Mouse (Mus musculus) intestine, embryonic 15.5 days (tissue): ENCODE measurements at regions not wholly inside any gene's neighbourhood (a gene's known extent, or its start where the extent isn't known, plus 50 kb on each side); places are given as distances from the start of the nearest gene placed in this dataset.
A peak's percentile ranks its signal among the peaks of the same experiment; 100 is the strongest.

ENCODE experiments used
- ATAC-seq: fragments of 200-750 bp; cut with Nextera tagmentation; 2 replicates; pipeline ENCODE4 v1.8.0; 2017; ENCODE audit warnings: moderate TSS enrichment, moderate library complexity
- H3K27ac ChIP-seq: fragments of 300-500 bp; sonication (generic); 2 replicates; pipeline ENCODE4 v1.5.1; 2015; ENCODE audit warnings: mild to moderate bottlenecking, inconsistent platforms
- H3K27me3 ChIP-seq: fragments of 300-500 bp; sonication (generic); replicated peaks from 2 replicates; pipeline ENCODE4 v1.6.1; 2015; ENCODE audit warnings: inconsistent platforms
- H3K36me3 ChIP-seq: fragments of 300-500 bp; sonication (generic); 2 replicates; pipeline ENCODE4 v1.6.1; 2015; ENCODE audit warnings: inconsistent platforms
- H3K4me1 ChIP-seq: fragments of 300-500 bp; sonication (generic); replicated peaks from 2 replicates; pipeline ENCODE4 v1.6.1; 2015; ENCODE audit warnings: inconsistent platforms
- H3K4me2 ChIP-seq: fragments of 300-500 bp; sonication (generic); replicated peaks from 2 replicates; pipeline ENCODE4 v1.6.1; 2015; ENCODE audit warnings: mild to moderate bottlenecking, inconsistent platforms
- H3K4me3 ChIP-seq: fragments of 300-500 bp; sonication (generic); replicated peaks from 2 replicates; pipeline ENCODE4 v1.5.1; 2015; ENCODE audit warnings: inconsistent platforms
- H3K9ac ChIP-seq: fragments of 300-500 bp; sonication (generic); 2 replicates; pipeline ENCODE4 v1.6.1; 2015; ENCODE audit warnings: inconsistent platforms
- H3K9me3 ChIP-seq: fragments of 300-500 bp; sonication (generic); 2 replicates; pipeline ENCODE4 v1.6.1; 2016; ENCODE audit warnings: inconsistent platforms
- WGBS: fragments of 180-500 bp; shearing (Covaris S2); methylation state at CpG from one replicate; pipeline ENCODE4 v1.1.7; 2015; 5-methylcytosine and 5-hydroxymethylcytosine counted together

GRCm38 (mm10) chr7:70524251-70524650 lies 157.7 kb upstream of the Nr2f2 start:
- Histone ChIP-seq H3K4me2 (no peak overlapping the region), H3K27ac (no peak overlapping the region), H3K4me1 (no peaks in the 10 kb centered on the region), H3K36me3 (no peaks in the 10 kb centered on the region), H3K27me3 (no peaks in the 10 kb centered on the region; the same call in 1 of the 2 replicates), H3K4me3 (no peak overlapping the region), H3K9me3 (no peaks in the 10 kb centered on the region), H3K9ac (no peak overlapping the region)
- no peak for ATAC-seq
- 97% methylated on average over 4 of the region's 4 CpGs for WGBS

- Histone ChIP-seq H3K27ac (no peak overlapping the region), H3K4me2 (no peak overlapping the region), H3K27me3 (peaks cover 2% of the 10 kb centered on the region; the same call in 1 of the 2 replicates), H3K9me3 (no peaks in the 10 kb centered on the region), H3K4me3 (no peak overlapping the region), H3K36me3 (no peaks in the 10 kb centered on the region), H3K4me1 (peaks cover 13% of the 10 kb centered on the region; the same call in 1 of the 2 replicates), H3K9ac (no peak overlapping the region)
- no peak for ATAC-seq
- 46% methylated on average over 3 of the region's 3 CpGs for WGBS
Observed at GRCm38 (mm10) chr7:70516741-70517140, 150.2 kb upstream of the Nr2f2 start.

GRCm38 (mm10) chr7:70515341-70515851 lies 148.9 kb upstream of the Nr2f2 start:
- peak; percentile 69 for ATAC-seq
- 10% methylated on average over 8 of the region's 8 CpGs for WGBS

GRCm38 (mm10) chr7:70514666-70515065 lies 148.1 kb upstream of the Nr2f2 start:
- no peak overlapping the region for H3K9ac ChIP-seq
- WGBS, result 17% methylated on average over 6 of the region's 6 CpGs
- H3K4me3 ChIP-seq, result no peak overlapping the region
- no peaks in the 10 kb centered on the region for H3K9me3 ChIP-seq
- no peaks in the 10 kb centered on the region for H3K36me3 ChIP-seq
- H3K27ac ChIP-seq, result no peak overlapping the region
- peak; percentile 91 for ATAC-seq
- 0 out of 2 replicates have a peak, but pooled peaks cover 2% of the 10 kb centered on the region for H3K27me3 ChIP-seq
- H3K4me2 ChIP-seq, result peak overlapping the region; percentile 44
- H3K4me1 ChIP-seq, result peaks cover 13% of the 10 kb centered on the region; the same call in 1 of the 2 replicates

More at GRCm38 (mm10) chr7:70515341-70515851, 148.9 kb upstream of the Nr2f2 start:
- H3K27me3 ChIP-seq, result peaks cover 2% of the 10 kb centered on the region; the same call in 1 of the 2 replicates
- no peak overlapping the region for H3K9ac ChIP-seq
- H3K27ac ChIP-seq, result no peak overlapping the region
- no peaks in the 10 kb centered on the region for H3K9me3 ChIP-seq
- H3K36me3 ChIP-seq, result no peaks in the 10 kb centered on the region
- H3K4me1 ChIP-seq, result peaks cover 13% of the 10 kb centered on the region; the same call in 1 of the 2 replicates
- peak overlapping the region; percentile 44 for H3K4me2 ChIP-seq
- no peak overlapping the region for H3K4me3 ChIP-seq

DNA sequence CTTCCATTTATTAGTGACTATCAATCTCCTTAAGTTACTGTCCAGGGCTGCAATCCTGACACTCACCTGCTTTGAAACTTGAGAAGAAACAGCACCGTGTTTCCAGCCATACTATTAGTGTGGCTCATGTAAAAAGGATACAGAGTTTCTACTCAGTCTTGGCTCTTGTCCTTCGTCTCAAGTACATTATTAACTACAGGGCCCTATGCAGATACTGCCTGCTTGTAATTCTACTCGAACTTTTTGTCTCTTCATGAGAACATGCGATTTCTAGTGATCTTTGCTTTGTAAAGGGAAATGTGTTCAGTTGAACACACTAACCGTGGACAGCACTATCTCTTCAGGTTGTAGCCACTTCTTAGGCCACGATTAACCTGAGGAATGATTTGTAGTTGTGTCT lies 145.8 kb upstream of the Nr2f2 start:
- Histone ChIP-seq H3K27ac (no peak overlapping the region), H3K4me1 (peaks cover 13% of the 10 kb centered on the region; the same call in 1 of the 2 replicates), H3K9me3 (no peaks in the 10 kb centered on the region), H3K27me3 (no peaks in the 10 kb centered on the region), H3K4me3 (no peak overlapping the region), H3K36me3 (no peaks in the 10 kb centered on the region), H3K9ac (no peak overlapping the region), H3K4me2 (no peak overlapping the region)
- WGBS, result 62% methylated on average over 6 of the region's 6 CpGs
- ATAC-seq, result no peak

GRCm38 (mm10) chr7:70505671-70506181 lies 139.2 kb upstream of the Nr2f2 start:
- ATAC-seq, result peak; percentile 85
- no peak overlapping the region for H3K9ac ChIP-seq

DNA sequence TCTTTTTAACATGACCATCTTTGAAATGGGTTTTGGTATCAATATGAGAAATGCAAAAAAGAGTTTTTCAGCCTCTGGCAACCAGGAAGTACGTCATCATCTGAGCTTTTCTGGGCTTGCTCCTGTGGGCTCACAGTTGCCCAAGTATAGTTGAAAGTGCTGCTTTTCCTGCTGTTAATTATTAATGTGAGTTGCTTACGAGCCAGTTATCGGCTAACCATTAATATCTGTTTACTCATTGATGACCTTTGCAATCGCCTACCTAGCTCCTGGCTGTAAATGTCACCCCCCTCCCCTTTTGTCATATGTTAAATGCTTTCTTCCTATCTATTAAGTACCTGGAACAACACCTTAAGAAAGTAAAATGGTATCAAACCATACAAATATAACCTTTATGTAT lies 135.3 kb upstream of the Nr2f2 start:
- Histone ChIP-seq H3K9me3 (no peaks in the 10 kb centered on the region), H3K4me1 (peaks cover 13% of the 10 kb centered on the region), H3K9ac (no peak overlapping the region), H3K27ac (no peak overlapping the region), H3K4me3 (no peak overlapping the region), H3K36me3 (no peaks in the 10 kb centered on the region), H3K4me2 (no peak overlapping the region), H3K27me3 (no peaks in the 10 kb centered on the region)
- WGBS, result 56% methylated on average over 4 of the region's 4 CpGs
- ATAC-seq, result peak; percentile 60

More at GRCm38 (mm10) chr7:70505671-70506181, 139.2 kb upstream of the Nr2f2 start:
- H3K4me1 ChIP-seq, result peaks cover 13% of the 10 kb centered on the region
- WGBS, result 14% methylated on average over 7 of the region's 7 CpGs
- H3K4me3 ChIP-seq, result no peak overlapping the region
- 0 out of 2 replicates have a peak overlapping the region, but pooled peaks have one; percentile 14 for H3K27ac ChIP-seq
- H3K4me2 ChIP-seq, result no peak overlapping the region
- H3K9me3 ChIP-seq, result no peaks in the 10 kb centered on the region
- H3K36me3 ChIP-seq, result no peaks in the 10 kb centered on the region
- H3K27me3 ChIP-seq, result no peaks in the 10 kb centered on the region

DNA sequence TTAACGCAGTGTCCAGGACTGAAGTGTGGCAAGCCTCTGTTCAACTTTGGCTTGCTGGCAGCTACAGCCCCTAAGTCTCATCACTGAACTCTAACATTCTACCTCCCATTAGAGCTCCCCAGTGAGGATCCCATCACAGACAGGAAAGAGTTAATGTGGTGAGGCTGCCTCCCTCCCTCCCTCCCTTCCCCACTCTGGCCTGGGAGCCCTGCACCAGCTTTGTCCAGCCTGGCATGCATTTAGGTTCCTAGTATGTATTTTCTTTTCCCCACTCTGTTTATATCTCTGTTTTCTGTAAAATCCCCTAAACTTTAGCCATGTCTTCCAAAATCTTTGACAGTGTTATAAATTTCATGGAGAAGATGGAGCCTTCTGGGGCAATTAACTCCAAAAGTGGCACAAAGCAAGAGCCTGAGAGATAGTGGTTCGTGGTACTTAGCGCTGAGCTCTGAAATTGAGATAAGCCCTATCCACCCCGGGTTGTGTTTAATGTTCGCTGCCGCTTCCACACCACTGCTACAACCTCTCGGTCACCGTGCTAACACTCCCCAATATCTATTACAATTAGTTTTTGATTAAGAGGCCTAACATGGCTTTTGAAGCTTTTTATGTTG lies 130.1 kb upstream of the Nr2f2 start:
- no peak overlapping the region for H3K4me2 ChIP-seq
- H3K9me3 ChIP-seq, result no peaks in the 10 kb centered on the region
- WGBS, result 29% methylated on average over 8 of the region's 8 CpGs
- H3K9ac ChIP-seq, result no peak overlapping the region
- H3K36me3 ChIP-seq, result no peaks in the 10 kb centered on the region
- H3K27me3 ChIP-seq, result no peaks in the 10 kb centered on the region
- H3K4me1 ChIP-seq, result no peaks in the 10 kb centered on the region
- no peak for ATAC-seq
- no peak overlapping the region for H3K4me3 ChIP-seq
- H3K27ac ChIP-seq, result no peak overlapping the region

GRCm38 (mm10) chr7:70484201-70484600 lies 117.7 kb upstream of the Nr2f2 start:
- no peaks in the 10 kb centered on the region for H3K27me3 ChIP-seq
- no peak overlapping the region for H3K27ac ChIP-seq
- no peak overlapping the region for H3K9ac ChIP-seq
- 58% methylated on average over 2 of the region's 2 CpGs for WGBS
- H3K4me3 ChIP-seq, result no peak overlapping the region
- H3K4me1 ChIP-seq, result no peaks in the 10 kb centered on the region
- no peak overlapping the region for H3K4me2 ChIP-seq
- no peak for ATAC-seq
- H3K36me3 ChIP-seq, result no peaks in the 10 kb centered on the region
- no peaks in the 10 kb centered on the region for H3K9me3 ChIP-seq

GRCm38 (mm10) chr7:70483536-70483935 lies 117.0 kb upstream of the Nr2f2 start:
- no peak overlapping the region for H3K4me2 ChIP-seq
- ATAC-seq, result no peak
- no peak overlapping the region for H3K4me3 ChIP-seq
- H3K36me3 ChIP-seq, result no peaks in the 10 kb centered on the region
- H3K27ac ChIP-seq, result no peak overlapping the region
- H3K9me3 ChIP-seq, result no peaks in the 10 kb centered on the region
- 72% methylated on average over 3 of the region's 3 CpGs for WGBS
- no peak overlapping the region for H3K9ac ChIP-seq
- no peaks in the 10 kb centered on the region for H3K4me1 ChIP-seq
- H3K27me3 ChIP-seq, result no peaks in the 10 kb centered on the region

GRCm38 (mm10) chr7:70481880-70482279 lies 115.3 kb upstream of the Nr2f2 start:
- Histone ChIP-seq H3K9me3 (no peaks in the 10 kb centered on the region), H3K27me3 (no peaks in the 10 kb centered on the region), H3K4me2 (no peak overlapping the region), H3K27ac (no peak overlapping the region), H3K4me1 (no peaks in the 10 kb centered on the region), H3K36me3 (no peaks in the 10 kb centered on the region), H3K4me3 (no peak overlapping the region), H3K9ac (no peak overlapping the region)
- ATAC-seq, result no peak
- WGBS, result 65% methylated on average over 10 of the region's 10 CpGs

GRCm38 (mm10) chr7:70472786-70473185 lies 106.3 kb upstream of the Nr2f2 start:
- Histone ChIP-seq H3K9me3 (no peaks in the 10 kb centered on the region), H3K4me3 (no peak overlapping the region), H3K4me2 (no peak overlapping the region), H3K27ac (no peak overlapping the region), H3K4me1 (no peaks in the 10 kb centered on the region), H3K36me3 (no peaks in the 10 kb centered on the region), H3K27me3 (no peaks in the 10 kb centered on the region), H3K9ac (no peak overlapping the region)
- WGBS, result 66% methylated on average over 4 of the region's 4 CpGs
- ATAC-seq, result no peak

- no peaks in the 10 kb centered on the region for H3K9me3 ChIP-seq
- H3K4me3 ChIP-seq, result no peak overlapping the region
- no peaks in the 10 kb centered on the region for H3K27me3 ChIP-seq
- no peak for ATAC-seq
- no peaks in the 10 kb centered on the region for H3K36me3 ChIP-seq
- H3K4me1 ChIP-seq, result no peaks in the 10 kb centered on the region
- WGBS, result 96% methylated on average over 2 of the region's 2 CpGs
- H3K9ac ChIP-seq, result no peak overlapping the region
- H3K4me2 ChIP-seq, result no peak overlapping the region
- no peak overlapping the region for H3K27ac ChIP-seq
Observed at GRCm38 (mm10) chr7:70470557-70470956, 104.0 kb upstream of the Nr2f2 start.
